Mouse (Mus musculus) lung, postnatal 0 days (tissue): Measurements from ENCODE around the gene Gmds. TPM values are rescaled to one million over a fixed set of nuclear protein-coding genes. Genes with fewer than 3 reads are reported as not detected.
A peak's percentile ranks its signal among the peaks of the same experiment; 100 is the strongest.

Experiments
- ATAC-seq: fragments of 200-750 bp; cut with Nextera tagmentation; 2 replicates; pipeline ENCODE4 v1.8.0; 2017; ENCODE audit warnings: moderate library complexity
- DNase-seq: peaks from one replicate; pipeline ENCODE4 v3.0.0-alpha.2; 2016; ENCODE audit warnings: low spot score
- H3K27ac ChIP-seq: fragments of 300-500 bp; sonication (generic); 2 replicates; pipeline ENCODE4 v1.5.1; 2014; ENCODE audit warnings: antibody characterized with exemption, mild to moderate bottlenecking, low read length, mixed read lengths
- H3K27me3 ChIP-seq: fragments of 300-500 bp; sonication (generic); replicated peaks from 2 replicates; pipeline ENCODE4 v1.6.1; 2014; ENCODE audit warnings: low read length, mixed read lengths; ENCODE audit not compliant: insufficient read depth
- H3K36me3 ChIP-seq: fragments of 300-500 bp; sonication (generic); 2 replicates; pipeline ENCODE4 v1.6.1; 2014; ENCODE audit warnings: low read length, mixed read lengths; ENCODE audit not compliant: insufficient read depth
- H3K4me1 ChIP-seq: fragments of 300-500 bp; sonication (generic); 2 replicates; pipeline ENCODE4 v1.6.1; 2014; ENCODE audit warnings: antibody characterized with exemption, low read depth, low read length, mixed read lengths; ENCODE audit not compliant: insufficient read depth
- H3K4me2 ChIP-seq: fragments of 300-500 bp; sonication (generic); replicated peaks from 2 replicates; pipeline ENCODE4 v1.6.1; 2014; ENCODE audit warnings: low read depth, mild to moderate bottlenecking, low read length, moderate library complexity, mixed read lengths
- H3K4me3 ChIP-seq: fragments of 300-500 bp; sonication (generic); 2 replicates; pipeline ENCODE4 v1.5.1; 2014; ENCODE audit warnings: low read depth, low read length
- H3K9ac ChIP-seq: fragments of 300-500 bp; sonication (generic); replicated peaks from 2 replicates; pipeline ENCODE4 v1.6.1; 2014; ENCODE audit warnings: low read depth, mild to moderate bottlenecking
- H3K9me3 ChIP-seq: fragments of 300-500 bp; sonication (generic); 2 replicates; pipeline ENCODE4 v1.6.1; 2016; ENCODE audit warnings: low read length, mixed read lengths
- CTCF ChIP-seq: IDR thresholded peaks from 2 replicates; pipeline ENCODE4 v1.5.1; 2016; ENCODE audit warnings: antibody characterized with exemption, mild to moderate bottlenecking
- EP300 ChIP-seq: IDR thresholded peaks from 2 replicates; pipeline ENCODE4 v1.6.1; 2016; ENCODE audit warnings: antibody characterized with exemption, mild to moderate bottlenecking, control low read depth
- WGBS: fragments of 180-500 bp; shearing (Covaris S2); extraction: QIAGEN DNeasy Blood & Tissue Kit; methylation state at CpG from one replicate; pipeline ENCODE4 v1.1.7; 2014; 5-methylcytosine and 5-hydroxymethylcytosine counted together
- polyA plus RNA-seq: library from polyadenylated mRNA; unstranded; fragments of >200 nt; fragmentation: Nextera tagmentation; extraction: Ambion mirVana; gene quantifications from 2 replicates; pipeline ENCODE4 v1.2.1, GENCODE M21; 2015

Gene Gmds
- polyA plus RNA-seq, 1 experiment from 2014 or later: 13.4 TPM

DNA sequence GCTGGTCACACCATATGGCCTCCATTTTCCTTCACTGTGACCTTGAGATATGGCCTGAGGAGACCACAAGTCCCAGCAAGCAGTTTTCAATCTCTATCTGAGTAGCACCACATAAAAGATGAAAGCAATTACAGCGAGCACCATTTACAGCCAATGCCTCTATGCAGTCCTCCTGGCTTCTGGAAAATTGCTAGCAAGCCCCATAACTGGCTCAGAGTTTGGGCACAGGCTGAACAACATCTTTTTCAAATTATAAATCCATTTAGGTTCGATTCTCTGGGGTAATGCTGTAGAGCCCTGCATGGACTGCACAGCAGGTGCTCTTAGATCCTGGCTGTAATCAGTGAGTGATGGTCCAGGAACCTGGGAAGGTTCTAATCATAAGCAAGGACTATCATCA, 485.0 kb downstream of the Gmds start:
- Histone ChIP-seq H3K4me1 (no peaks in the 10 kb centered on the region), H3K9me3 (no peaks in the 10 kb centered on the region), H3K4me2 (no peak overlapping the region), H3K9ac (no peak overlapping the region), H3K4me3 (no peak overlapping the region), H3K27me3 (no peaks in the 10 kb centered on the region), H3K27ac (no peak overlapping the region), H3K36me3 (no peaks in the 10 kb centered on the region)
- WGBS: 42% methylated on average over 2 of the region's 2 CpGs
- TF ChIP-seq EP300: no peak
- TF ChIP-seq CTCF: no peak
- DNase-seq (no peak), ATAC-seq (no peak)

DNA sequence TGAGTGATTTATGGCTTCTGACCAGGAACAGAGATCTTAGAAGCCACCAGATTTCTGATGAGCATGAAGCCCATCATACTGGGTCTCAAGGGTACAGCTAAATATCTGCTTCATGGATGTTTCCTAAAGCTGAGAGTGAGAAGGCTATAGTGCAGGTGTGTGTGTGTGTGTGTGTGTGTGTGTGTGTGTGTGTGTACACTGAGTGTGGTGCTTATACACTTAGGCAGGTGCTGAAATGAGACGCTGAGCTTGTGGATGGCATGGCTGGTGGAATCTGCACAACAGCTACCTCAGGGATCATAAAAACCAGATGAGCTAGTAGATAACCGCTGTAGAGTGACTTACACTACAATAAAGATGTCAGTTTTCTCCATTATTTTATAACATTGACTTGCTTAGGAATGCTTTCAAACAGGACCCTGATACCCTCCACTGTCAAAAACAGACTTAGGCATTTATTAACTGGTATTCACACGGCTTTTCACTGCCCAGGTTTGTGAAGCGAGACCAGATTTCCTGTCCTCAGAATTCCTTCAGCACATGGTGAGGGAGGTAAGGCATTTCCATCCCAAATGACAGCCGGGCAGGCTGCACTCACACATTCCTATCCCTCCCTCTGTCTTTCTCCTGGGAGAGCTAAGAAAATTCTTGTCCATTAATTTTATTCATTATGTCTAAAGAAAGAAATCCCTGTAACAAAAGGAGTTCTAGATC, 489.1 kb downstream of the Gmds start:
- H3K4me3 ChIP-seq: no peak overlapping the region
- ATAC-seq (no peak), DNase-seq (no peak)
- TF ChIP-seq CTCF (no peak), EP300 (no peak)
- no peaks in the 10 kb centered on the region for H3K9me3 ChIP-seq
- no peaks in the 10 kb centered on the region for H3K36me3 ChIP-seq
- H3K4me2 ChIP-seq: no peak overlapping the region
- no peak overlapping the region for H3K27ac ChIP-seq
- no peak overlapping the region for H3K9ac ChIP-seq
- 49% methylated on average over 5 of the region's 5 CpGs for WGBS
- no peaks in the 10 kb centered on the region for H3K4me1 ChIP-seq
- H3K27me3 ChIP-seq: no peaks in the 10 kb centered on the region

DNA sequence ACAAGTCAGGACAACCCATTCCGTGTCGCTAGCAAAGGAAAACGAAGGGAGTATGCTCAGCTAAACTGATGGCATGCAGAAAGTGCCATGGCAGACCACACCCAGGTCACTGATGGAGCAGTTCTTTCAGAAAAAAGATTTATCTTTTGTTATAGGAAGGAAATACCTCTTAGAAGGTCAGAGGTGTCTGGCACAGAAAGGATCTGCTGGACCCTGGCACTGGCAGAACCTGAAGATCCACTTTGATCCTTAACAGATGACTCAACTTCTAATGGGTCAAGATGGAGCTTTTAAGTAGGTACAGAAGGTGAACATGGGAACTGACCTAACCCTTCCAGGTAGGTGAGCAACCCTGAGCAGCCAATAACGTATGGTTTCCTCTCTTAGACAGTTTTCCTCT, 502.7 kb downstream of the Gmds start:
- DNase-seq: no peak
- H3K9me3 ChIP-seq: no peaks in the 10 kb centered on the region
- no peaks in the 10 kb centered on the region for H3K27me3 ChIP-seq
- H3K4me3 ChIP-seq: no peak overlapping the region
- no peak overlapping the region for H3K9ac ChIP-seq
- no peak overlapping the region for H3K27ac ChIP-seq
- no peaks in the 10 kb centered on the region for H3K4me1 ChIP-seq
- H3K36me3 ChIP-seq: no peaks in the 10 kb centered on the region
- WGBS: 66% methylated on average over 4 of the region's 4 CpGs
- H3K4me2 ChIP-seq: no peak overlapping the region
- ATAC-seq: no peak
- TF ChIP-seq EP300: no peak
- no peak for TF ChIP-seq CTCF

DNA sequence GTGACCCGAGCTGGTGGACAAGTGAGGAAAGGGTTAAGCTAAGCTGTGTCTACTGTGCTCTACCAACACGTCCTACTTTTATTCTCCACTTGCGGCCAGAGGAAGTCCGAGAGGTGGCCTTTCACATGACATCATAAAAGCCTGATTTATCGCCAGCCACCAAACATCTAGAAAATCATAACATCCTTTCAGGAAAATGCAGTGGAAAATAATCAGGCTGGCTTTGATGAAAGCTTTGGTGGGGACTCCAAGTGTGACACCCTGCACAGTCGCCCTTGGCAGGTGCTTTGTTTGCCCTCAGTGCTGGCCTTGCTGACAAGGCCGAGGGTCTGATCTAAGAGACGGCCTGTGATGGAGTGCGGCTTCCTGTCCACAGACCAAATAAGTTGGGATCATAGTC, 508.2 kb downstream of the Gmds start:
- no peak for TF ChIP-seq CTCF
- TF ChIP-seq EP300: peak; percentile 38; the same call in 1 of the 2 replicates
- H3K9ac ChIP-seq: no peak overlapping the region
- ATAC-seq: peak; percentile 72
- 25% methylated on average over 9 of the region's 9 CpGs for WGBS
- no peak overlapping the region for H3K4me3 ChIP-seq
- H3K9me3 ChIP-seq: no peaks in the 10 kb centered on the region
- no peaks in the 10 kb centered on the region for H3K36me3 ChIP-seq
- no peak overlapping the region for H3K27ac ChIP-seq
- DNase-seq: peak; percentile 30
- no peaks in the 10 kb centered on the region; the same call in 1 of the 2 replicates for H3K4me1 ChIP-seq
- H3K4me2 ChIP-seq: no peak overlapping the region
- H3K27me3 ChIP-seq: 0 out of 2 replicates have a peak, but pooled peaks cover 2% of the 10 kb centered on the region

DNA sequence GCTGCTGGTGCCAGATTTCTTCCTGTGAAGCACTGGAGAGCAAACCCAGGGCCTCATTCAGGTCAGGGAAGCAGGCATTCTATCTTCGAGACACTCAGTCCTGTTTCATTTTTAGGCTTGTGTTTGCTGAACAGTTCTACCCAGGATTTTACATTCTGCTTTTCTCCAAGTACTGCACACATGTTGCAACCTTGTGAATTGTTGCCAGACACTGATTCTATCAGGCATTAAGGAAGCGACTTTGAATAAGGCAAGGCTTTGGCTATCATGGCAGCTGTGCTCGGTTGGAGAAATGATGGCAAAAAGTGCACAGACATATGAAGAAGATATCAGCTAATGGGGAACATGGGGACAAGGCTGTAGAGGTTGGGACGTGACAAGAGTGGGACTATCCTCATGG, 510.1 kb downstream of the Gmds start:
- Histone ChIP-seq H3K9me3 (no peaks in the 10 kb centered on the region), H3K27ac (no peak overlapping the region), H3K4me1 (no peaks in the 10 kb centered on the region; the same call in 1 of the 2 replicates), H3K36me3 (no peaks in the 10 kb centered on the region), H3K27me3 (0 out of 2 replicates have a peak, but pooled peaks cover 2% of the 10 kb centered on the region), H3K4me2 (no peak overlapping the region), H3K4me3 (no peak overlapping the region), H3K9ac (no peak overlapping the region)
- 82% methylated on average over 4 of the region's 4 CpGs for WGBS
- TF ChIP-seq CTCF (no peak), EP300 (no peak)
- no peak for ATAC-seq
- DNase-seq: no peak

DNA sequence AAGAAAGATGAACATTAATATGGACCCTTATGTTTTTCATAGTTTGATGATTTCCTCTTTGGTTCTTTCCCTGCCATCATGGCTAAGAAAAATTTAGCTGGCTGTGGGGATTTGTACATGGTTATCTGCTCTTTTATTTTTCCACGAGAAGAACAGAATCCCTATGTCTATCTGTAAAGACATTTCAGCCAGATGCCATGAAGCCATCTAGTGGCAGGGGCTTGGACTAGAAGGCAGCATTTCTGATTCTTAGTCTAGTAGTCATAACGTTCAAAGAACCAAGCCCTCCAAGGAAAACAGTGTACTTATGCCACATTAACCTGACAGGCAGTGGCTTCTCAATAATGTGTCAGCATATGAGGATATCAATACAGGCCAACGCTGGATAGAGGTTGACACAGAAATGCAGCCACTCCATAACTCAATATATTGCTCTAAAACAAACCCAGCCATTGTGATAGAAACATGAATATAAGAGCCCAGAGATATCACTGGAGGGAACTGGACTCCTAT, 510.7 kb downstream of the Gmds start:
- Histone ChIP-seq H3K36me3 (no peaks in the 10 kb centered on the region), H3K9ac (no peak overlapping the region), H3K27ac (no peak overlapping the region), H3K4me1 (no peaks in the 10 kb centered on the region; the same call in 1 of the 2 replicates), H3K4me2 (no peak overlapping the region), H3K9me3 (no peaks in the 10 kb centered on the region), H3K27me3 (peaks cover 3% of the 10 kb centered on the region), H3K4me3 (no peak overlapping the region)
- no peak for TF ChIP-seq EP300
- 0 out of 2 replicates have a peak, but pooled peaks have one; percentile 14 for TF ChIP-seq CTCF
- no peak for ATAC-seq
- DNase-seq: no peak
- WGBS: 37% methylated on average over 3 of the region's 3 CpGs
